Mouse (Mus musculus) liver, adult 2 months (tissue): Measurements from ENCODE around the gene Ctsc.
A peak's percentile ranks its signal among the peaks of the same experiment; 100 is the strongest.

Experiments used
- CTCF ChIP-seq: fragments of 200-500 bp; IDR thresholded peaks from 2 replicates; pipeline ENCODE4 v1.5.1; 2011; ENCODE audit warnings: low read depth, low read length, control low read depth
- POLR2A ChIP-seq: fragments of 200-500 bp; IDR thresholded peaks from 2 replicates; pipeline ENCODE4 v1.6.1; 2011; ENCODE audit warnings: low read length, control low read depth; ENCODE audit not compliant: insufficient read depth; ENCODE audit errors: extremely low read depth

GRCm38 (mm10) chr7:88277858-88278627, at the start of gene Ctsc:
- TF ChIP-seq POLR2A, result peak; percentile 60; the same call in 1 of the 2 replicates
- TF ChIP-seq CTCF, result no peak
